Mouse (Mus musculus): ENCODE data around the gene Pcnx3.
"Not testable (repeated sequence)": the region's sequence is repeated elsewhere in the genome, so short reads cannot be mapped to it uniquely, and the experiment has no call there.

Pcnx3 gene

DNA sequence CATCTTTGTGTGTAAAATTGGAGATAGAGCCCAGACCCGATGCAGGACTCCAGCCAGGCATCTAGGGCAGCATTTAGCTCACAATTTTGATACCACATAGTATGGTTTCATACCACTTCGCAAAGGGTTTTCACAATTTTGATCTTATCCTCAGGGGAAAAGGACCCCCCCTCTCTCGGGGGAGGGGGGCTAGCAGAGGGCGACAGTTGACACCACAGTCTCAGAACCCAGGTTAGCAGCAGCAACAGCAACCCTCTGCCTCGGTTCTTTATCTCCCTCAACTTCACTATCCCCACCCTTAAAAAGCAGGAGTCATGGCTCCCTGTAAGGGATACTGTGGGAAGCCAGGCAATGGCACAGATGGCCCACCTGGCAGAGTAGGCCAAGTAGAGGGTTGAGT lies 24.5 kb upstream of the Pcnx3 start:
- no peak for DNase-seq (ENCODE audit: low spot score in 2 of 2)

DNA sequence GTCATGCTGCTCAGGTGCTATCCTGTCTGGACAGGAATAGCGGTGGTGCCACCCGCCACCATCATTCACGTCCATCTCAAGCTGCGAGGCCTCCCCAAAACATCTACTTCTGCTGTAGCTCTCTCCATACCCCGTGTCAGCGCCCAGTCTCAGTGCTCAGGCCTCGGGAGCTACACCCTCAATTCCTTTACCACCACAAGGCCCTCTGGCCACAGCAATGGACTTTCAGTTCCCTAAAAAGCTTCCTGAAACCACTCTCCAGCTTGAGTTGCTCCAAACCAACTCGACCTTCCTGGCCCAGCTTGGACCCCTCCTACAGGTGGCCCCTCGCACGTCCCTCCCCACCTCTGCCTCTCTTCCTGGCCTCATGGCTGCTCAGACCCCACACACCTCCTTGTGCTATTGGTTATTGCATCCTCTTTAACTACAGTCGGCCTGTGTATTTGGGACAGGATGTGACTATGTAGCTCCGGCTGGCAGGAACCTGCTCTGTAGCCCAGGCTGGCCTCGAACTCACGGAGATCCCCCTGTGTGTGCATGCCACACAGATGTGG lies 23.3 kb upstream of the Pcnx3 start:
- DNase-seq (ENCODE audit: low spot score in 2 of 2), result no peak

- DNase-seq (ENCODE audit: low spot score in 2 of 2), result peak; percentile 56 to 84
Measured at GRCm38 (mm10) chr19:5711218-5711617, 22.5 kb upstream of the Pcnx3 start.

GRCm38 (mm10) chr19:5710581-5710980 lies 21.9 kb upstream of the Pcnx3 start:
- no peak for DNase-seq (ENCODE audit: low spot score in 2 of 2)

DNA sequence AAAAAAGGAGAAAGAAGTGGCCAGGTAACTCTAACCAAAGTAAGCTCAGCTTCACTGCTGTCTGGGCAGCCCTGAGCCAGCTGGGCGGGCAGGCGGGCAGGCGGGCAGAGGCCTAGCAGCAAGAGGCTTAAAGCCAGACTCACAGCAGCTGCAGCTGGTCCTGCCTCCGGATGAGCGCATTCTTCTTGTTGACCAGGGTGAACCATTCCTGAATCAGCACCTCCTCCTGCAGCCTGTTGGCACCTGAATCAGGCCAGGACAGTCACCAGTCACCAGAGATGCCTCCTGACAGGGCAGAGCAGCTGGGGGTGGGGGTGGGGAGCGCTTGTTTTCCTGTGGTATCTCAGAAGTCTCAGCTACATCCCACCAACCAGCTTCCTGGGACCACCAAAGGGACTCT lies 21.4 kb upstream of the Pcnx3 start:
- DNase-seq (ENCODE audit: low spot score in 2 of 2), result no peak

GRCm38 (mm10) chr19:5704801-5705571 lies 16.3 kb upstream of the Pcnx3 start:
- DNase-seq (ENCODE audit: low spot score in 2 of 2), result no peak

- DNase-seq (ENCODE audit: low spot score in 2 of 2), result no peak
Measured at GRCm38 (mm10) chr19:5704163-5704800, 15.6 kb upstream of the Pcnx3 start, which contains the start of gene Kcnk7. Gene Kcnk7, plus strand, starts transcription at chr19:5704367.

- no peak for DNase-seq (ENCODE audit: low spot score in 2 of 2)
Measured at GRCm38 (mm10) chr19:5695849-5696462, 7.2 kb upstream of the Pcnx3 start.

DNA sequence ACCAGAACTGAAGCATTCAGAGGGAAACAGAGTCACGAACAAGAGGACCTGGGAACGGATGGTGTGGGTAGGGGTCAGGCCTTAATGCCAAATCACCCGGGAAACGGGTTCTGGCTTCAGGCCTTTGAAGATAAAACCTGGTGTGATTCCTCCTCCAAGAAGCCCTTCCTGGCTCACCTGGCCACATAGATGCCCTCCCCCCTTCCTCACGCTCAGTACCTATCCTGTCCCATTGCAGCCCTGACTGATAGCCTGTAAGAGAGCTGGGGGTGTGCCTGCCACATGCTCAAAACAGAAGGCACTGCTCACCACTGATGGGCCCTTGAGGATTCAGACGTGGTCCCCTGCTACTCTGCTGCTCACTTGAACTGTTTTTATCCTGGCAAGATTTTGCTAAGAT lies 5.1 kb upstream of the Pcnx3 start:
- DNase-seq (ENCODE audit: low spot score in 2 of 2), result no peak

DNA sequence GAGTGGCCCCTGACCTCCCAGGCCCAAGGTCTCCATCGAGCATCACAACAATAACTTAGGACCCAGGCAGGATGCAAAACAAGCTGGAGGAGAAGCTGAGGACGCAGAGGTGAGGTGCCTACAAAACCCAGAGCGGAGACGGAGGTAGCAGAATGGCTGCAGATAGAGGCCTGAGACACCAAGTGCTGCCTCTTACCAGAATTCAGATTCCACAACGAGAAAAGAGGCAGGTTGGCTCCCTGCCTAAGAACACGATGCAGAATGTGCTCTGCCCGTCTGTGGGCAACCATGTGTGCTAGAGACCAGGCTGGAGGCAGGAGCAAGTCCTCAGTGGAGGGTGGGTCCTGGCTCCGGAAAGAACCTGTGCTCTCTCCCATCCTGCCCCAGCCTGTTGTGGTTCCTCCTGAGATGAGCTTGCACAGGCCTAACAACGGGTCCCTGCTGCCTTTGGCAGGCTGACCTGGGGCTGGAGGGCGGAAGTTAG lies 4.2 kb upstream of the Pcnx3 start:
- DNase-seq (ENCODE audit: low spot score in 2 of 2), result peak in 1 of 2 experiments; percentile 23

DNA sequence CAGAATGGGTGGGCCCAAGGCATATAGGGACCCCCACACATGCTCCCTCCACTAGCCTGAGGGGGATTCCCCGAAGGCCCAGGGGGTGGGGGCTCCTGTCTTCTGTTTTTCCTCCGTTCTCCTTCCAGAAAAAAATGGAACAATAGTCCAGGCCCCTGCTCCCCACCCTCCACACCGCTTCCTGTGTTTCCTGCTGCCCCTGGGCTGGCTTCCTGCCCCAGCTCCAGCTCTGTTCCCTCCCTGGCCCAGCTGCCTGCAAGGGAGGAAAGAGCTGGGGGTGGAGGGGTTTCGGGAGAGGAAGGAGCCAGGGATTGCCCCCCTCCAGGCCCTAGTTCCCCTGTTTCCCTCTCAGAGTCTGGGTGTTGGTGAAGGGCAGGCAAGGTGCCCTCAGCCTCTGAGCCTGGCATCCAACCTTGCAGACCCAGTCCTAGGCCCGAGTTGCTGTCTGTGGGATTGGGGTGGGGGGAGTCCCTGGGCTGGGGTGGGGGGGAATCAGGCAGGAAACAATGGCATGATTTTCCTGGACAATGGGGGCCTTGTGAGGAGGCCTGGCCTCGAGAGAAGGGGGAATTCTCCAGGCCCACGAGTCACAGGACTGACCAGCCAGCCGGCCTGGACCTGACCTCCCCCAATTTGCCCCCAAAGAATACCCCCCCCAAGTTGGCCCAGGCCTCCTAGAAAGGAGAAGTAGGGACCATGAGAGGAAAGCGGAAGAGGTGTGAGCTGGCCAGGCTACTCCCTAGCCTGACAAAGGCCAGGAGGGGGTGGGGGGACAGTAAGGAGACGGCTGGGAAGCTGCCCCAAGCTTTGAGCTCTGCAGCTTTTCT lies 3.6 kb upstream of the Pcnx3 start:
- DNase-seq (ENCODE audit: low spot score in 2 of 2), result no peak

DNA sequence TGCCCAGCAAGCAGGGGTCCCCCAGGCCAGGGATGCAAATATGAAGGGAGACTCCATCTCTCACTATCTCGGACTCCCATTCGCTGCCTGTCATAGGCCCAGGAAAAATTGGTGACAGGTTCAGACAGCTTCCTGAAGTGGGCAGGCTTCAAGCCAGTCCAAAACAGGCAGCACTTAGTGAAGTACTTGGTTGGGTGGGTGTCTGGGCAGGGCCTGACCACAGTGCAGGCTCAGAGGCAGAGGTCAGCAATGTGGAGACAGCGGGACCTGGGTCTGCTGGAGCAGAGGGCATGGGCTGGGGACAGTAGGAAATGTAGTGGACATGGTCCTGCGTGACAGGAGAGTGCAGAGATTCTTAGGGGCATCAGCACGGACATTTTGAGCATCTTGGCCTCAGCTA lies 2.9 kb upstream of the Pcnx3 start:
- DNase-seq (ENCODE audit: low spot score in 2 of 2), result no peak

DNA sequence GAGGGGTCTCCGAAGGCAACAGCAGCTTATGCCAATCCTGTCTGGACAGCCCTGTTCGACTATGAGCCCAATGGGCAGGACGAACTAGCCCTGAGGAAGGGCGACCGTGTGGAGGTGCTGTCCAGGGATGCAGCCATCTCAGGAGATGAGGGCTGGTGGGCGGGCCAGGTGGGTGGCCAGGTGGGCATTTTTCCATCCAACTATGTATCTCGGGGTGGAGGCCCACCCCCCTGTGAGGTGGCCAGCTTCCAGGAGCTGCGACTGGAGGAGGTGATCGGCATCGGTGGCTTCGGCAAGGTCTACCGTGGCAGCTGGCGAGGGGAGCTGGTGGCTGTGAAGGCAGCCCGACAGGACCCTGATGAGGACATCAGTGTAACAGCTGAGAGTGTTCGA lies 1.6 kb upstream of the Pcnx3 start:
- peak in 1 of 2 experiments; percentile 19 for DNase-seq (ENCODE audit: low spot score in 2 of 2)

- DNase-seq (ENCODE audit: low spot score in 2 of 2), result peak; percentile 70 to 74
Measured at GRCm38 (mm10) chr19:5689565-5690342, 1.0 kb upstream of the Pcnx3 start.

GRCm38 (mm10) chr19:5689088-5689428 lies 350 bp upstream of the Pcnx3 start:
- DNase-seq (ENCODE audit: low spot score in 2 of 2), result no peak

- DNase-seq (ENCODE audit: low spot score in 2 of 2), result no peak
Measured at GRCm38 (mm10) chr19:5687738-5688137, 970 bp downstream of the Pcnx3 start.

DNA sequence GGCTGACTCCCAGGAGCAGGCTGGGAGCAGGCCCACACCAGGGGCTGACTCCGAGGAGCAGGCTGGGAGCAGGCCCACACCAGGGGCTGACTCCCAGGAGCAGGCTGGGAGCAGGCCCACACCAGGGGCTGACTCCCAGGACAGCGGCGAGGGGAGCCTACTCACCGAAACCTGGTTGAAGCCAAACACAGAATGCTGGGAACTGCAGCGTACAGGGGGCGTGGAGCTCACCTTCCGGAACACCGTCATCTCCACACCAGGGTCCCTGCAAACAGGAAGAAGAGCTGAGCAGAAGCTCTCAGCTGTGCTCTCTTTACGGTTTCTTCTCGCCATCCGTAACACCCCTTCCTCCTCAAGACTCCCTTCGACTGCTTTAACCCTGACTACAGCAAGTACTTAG lies 1.8 kb downstream of the Pcnx3 start:
- not testable (repeated sequence) for DNase-seq (ENCODE audit: low spot score in 2 of 2)

DNA sequence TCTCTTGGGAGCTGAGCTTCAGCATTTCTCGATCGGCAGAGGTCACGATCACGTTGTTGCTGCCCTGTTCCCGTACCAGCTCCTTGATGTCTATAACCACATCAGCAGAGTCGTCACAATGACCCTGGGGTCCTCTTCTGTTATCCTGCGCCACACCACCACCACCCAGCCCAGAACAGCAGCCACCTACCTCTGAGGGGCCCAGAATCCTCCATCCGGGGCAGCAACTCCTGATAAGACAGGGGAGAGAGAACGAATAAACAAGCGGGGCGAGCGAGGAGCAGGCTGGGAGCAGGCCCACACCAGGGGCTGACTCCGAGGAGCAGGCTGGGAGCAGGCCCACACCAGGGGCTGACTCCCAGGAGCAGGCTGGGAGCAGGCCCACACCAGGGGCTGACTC lies 2.3 kb downstream of the Pcnx3 start:
- DNase-seq (ENCODE audit: low spot score in 2 of 2), result no peak

- no peak for DNase-seq (ENCODE audit: low spot score in 2 of 2)
Measured at GRCm38 (mm10) chr19:5685861-5686260, 2.8 kb downstream of the Pcnx3 start.

DNA sequence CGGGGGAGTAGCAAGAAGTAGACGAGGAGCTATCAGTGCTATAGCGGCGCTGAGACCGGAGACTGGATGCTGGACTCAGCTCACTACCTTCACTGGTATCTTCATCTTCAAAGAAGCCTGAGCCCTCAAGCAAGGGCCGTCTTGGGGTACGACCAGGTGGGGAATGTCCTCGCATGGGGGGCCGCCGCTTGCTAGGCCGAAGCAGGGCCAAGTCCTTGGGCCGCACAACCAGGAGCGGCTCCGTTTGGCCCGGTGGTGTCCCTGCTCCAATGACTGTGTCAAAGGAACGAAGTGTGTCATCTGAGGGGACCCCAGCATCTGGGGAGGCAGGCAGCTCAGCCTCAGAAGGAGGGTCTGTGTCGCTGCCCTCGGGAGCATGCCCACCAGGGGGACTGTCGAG lies 3.3 kb downstream of the Pcnx3 start:
- no peak for DNase-seq (ENCODE audit: low spot score in 2 of 2)

DNA sequence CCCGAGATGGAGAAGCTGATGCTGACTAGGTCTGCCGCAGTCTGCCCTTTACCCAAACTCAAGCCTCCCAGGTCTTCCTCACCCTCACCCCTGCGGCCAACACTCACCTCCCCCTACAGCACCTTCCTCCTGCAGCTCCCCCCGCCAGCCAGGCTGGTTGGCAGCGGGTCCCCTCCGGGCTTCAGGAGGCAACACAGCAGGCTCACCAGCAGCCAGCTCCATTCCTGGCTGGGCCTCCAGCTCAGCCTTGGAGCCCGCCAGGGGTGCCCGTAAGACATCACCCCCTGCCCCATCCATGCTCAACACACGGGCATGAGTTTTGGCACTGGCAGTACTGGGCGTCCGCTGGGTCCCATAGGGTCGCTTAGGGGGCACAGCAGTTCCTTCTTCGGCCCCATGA lies 3.7 kb downstream of the Pcnx3 start:
- no peak for DNase-seq (ENCODE audit: low spot score in 2 of 2)

Measured in frontal cortex, postnatal 36 days (tissue).